Mouse (Mus musculus) cerebellum, adult 9-11 months (tissue): Measurements from ENCODE around the gene Fbxl22.

Experiments used
- DNase-seq: peaks from one replicate; pipeline ENCODE4 v3.0.0; 2022

Gene Fbxl22

DNA sequence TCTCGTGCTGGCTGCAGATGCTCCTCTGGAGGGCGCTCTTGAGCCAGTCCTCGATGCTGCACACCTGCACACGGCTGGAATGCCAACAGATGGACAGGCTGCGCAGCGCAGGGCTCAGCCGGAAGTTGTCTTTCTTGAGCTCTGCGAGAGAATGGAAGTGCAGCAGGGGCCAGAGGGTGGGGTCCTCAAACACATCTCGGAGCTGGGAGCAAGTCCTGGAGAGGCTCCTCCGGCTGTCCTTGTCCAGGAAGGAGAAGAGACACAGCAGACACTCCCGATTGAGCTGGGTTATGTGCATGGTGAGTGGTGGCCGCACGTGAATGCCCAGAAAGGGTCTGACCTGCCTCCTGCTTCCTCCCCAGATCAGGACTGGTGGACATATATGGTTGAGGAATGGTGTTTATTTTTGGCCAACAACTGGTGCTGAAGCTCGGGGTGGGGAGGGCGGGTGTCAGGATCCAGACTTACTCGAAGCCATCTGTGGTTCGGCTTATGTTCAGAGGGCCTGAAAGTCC is at the start of gene Fbxl22:
Fbxl22 (minus strand) TSS at position 338 of the 515 bp plus-strand sequence.
- peak; percentile 83 for DNase-seq

DNA sequence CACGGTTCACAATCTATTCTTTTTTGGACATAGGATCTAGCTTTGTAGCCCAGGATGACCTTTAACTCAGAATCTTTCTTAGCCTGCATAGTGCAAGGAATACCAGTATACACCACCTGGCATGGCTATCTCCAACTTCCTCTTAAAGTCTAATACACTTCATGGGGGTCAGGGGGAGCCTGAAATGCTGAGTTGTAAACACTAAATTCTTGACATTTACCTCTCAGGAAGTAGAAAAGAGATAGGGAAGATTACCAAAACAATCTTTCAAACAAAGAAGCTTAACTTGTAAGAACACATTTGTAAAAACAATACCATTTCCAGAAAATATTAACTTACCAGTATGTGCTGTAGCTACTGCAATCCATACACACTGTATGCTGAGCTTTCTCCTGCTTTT is 47.8 kb upstream of the Fbxl22 start:
- DNase-seq: no peak

DNA sequence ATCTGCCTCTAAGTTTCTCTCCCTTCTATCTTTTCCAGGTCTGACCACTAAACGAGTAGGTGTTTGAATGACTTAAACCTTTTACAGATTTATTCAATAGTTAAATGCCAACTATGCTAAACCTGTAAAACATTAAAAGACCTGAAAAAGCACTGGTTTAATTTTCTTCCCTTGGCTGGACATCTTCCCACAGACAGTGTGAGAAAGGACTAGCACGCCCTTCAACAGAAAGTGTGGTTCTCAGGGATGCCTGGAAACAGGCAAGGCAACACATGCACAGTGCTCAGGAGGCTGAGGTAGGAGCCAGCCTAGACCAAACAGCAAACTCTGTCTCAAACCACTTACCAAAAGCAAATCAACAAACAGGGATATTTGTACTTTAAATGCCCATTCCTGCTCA is 47.1 kb upstream of the Fbxl22 start:
- DNase-seq: no peak

DNA sequence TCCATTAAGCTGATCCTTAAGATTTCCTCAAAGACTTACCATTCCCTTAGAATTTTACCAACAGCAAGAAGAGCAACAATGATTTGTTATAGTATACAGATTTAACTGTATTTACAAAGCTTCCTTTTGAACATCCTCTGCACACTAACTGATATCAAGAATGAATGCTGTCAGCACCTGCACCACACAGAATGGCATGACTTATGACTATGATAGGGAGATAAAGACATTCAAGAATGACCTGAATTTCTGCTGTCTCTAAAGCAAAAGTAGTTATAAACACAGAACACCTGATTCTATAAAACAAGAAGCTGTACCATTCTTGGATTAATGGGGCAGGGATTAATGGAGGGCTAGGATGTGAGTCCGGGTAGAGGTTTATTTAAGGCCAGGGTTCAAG is 46.3 kb upstream of the Fbxl22 start:
- DNase-seq: no peak

DNA sequence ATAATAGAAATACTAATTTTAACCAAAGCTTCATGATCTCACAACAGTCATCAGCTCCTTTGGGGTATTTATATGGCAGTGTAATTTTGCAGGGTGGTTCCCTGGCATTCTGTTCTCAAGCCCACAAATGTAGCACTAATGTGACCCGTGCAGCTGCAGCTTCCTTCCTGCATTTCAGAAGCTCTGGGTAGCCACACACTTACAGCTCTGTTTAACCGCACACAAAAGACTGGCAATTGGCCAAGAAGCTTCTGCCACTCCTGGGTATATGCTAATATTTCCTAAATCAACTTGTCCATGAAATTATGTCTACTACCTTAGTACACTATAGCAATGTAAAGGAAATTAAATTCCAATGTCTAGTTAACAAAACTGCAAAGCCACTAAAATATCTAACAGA is 45.9 kb upstream of the Fbxl22 start:
- DNase-seq: no peak

DNA sequence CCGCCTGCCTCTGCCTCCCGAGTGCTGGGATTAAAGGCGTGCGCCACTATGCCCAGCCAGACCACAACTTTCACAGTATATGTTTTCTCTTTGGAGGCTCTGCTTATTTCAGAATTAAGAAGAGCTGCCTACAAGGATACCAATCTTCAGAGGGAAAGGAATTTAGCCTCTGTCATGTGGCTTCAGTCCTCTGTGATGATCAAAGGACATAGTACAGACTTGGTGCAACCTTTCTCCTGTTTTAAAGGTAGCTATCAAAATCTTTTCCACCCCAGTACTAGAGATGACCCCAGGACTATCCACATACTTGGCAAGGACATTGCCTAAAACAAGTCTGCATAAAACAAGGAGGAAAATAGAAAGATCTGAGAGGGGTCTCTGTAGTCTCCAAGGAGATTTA is 44.6 kb upstream of the Fbxl22 start:
- no peak for DNase-seq

DNA sequence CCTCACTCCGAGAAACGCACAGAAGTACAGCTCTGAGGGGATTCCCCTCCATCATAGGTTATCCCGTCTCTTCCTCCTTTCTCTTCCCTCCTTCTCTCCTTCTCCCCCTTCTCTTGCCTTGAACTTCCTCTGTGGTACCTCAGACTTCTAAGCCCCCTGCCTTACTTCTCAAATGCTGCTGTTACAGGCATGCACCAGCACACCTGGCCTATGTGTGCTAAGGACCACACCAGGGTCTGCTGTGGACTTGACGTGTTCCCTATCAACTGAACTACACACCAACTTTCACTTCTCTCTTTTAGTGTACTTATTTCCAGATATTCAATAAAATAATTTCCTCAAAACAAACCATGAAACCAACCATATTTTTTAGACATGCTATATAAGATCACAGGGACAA is 28.4 kb upstream of the Fbxl22 start:
- DNase-seq: no peak

DNA sequence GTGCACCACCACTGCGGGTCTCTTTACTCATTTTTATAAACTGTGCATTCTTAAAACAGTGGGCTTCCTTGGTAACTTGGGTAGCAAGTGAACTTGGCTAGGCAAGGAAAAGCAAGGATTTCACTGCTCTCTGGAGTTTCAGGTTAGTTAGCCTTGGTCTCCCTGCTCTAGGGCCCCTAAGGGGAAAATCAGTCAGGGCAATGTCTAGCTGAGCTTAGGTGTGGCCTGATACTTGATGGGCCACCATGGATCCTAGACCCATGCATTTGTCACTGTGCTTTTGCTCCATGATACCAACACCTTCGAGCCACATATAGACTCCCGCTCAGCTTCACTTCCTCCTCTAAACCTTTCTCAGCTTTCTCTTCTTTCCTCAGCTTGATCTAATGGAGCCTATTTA is 7.2 kb upstream of the Fbxl22 start:
- no peak for DNase-seq

DNA sequence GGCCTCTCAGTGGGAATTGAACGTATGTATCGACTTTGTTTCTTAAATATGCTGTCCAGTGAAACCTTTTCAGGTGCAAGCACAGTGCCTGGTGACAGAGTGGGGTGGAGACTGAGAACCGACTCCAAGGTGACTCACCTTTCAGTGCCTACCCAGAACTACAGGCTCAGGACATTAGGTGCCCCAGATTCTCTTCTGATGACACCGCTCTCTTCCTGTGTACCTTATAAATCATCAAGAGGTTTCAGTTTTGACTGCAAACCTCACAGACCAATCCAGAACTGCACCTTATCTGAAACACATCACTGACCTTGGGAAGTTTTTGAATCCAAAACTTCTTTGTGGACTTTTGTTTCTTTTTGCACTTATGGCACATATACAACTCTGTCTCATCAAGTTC is 5.9 kb upstream of the Fbxl22 start:
- DNase-seq: no peak

DNA sequence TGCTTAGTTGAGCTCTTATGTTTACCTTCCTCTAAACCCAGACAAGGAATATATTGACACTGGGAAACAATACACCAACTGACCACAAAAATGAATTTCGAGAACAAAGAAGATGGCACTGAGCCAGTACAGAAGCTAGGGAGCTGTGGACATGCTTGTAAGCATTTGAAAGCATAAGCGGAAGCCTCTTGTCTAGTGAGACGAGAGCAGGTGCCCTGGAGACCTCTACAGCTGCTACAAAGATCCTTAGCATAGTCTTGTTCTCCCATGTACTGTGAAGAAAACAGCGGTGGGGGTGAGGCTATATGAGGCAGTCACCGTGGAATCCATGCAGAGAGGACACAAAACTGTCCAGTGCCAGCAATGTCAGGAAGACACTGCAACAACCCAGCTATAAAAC is 4.5 kb upstream of the Fbxl22 start:
- no peak for DNase-seq

DNA sequence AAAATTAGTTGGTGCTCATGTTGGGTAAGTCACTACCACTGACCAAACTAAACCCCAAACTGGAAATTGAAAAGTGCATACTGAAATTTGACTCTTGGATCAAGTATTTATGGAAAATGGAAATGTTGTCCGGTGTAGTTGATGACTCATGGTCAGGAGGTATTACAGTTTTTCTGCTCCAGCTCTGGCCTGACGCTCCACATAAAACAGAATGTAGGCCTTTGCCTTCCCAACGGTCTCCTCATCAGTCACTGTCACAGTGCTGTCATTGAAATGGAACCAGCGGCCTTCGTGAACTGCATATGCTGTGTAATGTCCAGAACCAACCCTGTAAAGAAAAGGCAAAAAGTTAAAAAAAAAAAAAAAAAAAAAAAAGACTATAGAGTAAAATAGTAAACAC is 3.9 kb upstream of the Fbxl22 start:
- DNase-seq: no peak

DNA sequence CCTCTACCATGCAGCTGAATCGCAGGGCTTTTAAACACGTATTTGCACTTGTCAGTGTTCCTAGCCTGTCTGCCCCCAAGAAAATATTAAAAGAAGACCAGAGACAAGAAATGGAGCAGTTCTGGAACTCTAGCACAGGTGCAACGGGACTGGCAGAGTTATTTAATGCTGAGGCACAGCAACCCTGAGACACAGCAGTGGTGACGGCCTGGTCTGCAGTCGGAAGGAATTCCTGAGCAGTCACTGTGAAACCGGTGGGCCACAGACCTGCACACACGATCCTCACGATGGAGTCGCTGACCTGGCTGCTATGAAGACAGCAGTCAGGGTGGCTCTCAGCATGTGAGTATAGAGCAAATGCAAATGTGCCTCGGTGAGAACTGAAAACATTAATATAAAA is 3.4 kb upstream of the Fbxl22 start:
- no peak for DNase-seq

DNA sequence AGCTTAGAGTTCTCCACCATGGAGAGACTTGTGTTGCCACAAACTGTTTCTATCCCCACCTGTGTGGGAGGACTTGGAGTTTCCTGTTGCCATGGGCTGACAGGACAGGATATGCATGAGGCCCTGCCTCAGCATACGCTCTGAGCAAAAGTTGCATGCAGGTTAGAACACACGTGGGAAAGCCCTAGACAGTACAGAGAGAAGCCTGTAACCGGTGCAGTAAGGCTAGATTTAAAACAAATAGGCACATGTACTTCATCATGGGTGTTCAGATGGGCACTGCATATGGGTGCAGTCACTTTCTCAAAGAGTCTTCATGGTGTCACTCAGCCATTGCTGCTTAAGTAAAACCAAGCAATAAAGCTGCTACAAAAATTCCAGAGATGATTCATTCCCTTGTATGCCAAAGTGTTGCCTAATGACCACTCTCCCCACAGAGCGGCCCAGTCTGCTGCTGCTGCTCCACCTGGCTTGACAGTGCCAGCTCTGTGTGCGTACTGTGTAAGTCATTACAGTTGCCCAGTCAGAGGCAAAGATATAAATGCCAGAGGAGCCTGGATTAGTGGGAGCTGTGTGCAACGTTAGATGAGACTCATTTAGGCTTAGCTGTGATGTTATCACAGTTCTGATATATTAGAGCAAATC is 2.0 kb upstream of the Fbxl22 start:
- peak; percentile 76 for DNase-seq

DNA sequence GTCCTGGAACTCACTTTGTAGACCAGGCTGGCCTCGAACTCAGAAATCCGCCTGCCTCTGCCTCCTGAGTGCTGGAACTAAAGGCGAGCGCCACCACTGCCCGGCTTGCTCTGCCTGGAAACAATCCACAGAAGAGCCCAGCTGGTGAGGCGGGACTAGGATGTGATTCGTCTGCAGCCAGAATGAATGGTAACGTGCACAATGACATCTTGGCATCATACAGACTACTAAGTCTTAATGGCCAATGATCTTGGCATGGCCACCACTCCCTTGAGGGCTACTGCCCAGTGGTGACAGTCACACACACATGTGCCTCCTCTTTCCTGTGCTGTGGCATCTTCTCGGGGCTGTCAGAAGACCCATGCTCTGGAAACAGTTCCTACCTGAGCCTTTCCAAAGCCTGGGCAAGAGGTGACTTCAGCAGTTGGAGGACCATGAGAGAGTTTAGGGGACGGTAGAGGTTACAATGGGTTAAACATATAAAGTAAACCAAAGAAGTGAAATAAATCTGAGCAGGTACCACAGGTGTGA is 1.4 kb upstream of the Fbxl22 start:
- DNase-seq: peak; percentile 53

DNA sequence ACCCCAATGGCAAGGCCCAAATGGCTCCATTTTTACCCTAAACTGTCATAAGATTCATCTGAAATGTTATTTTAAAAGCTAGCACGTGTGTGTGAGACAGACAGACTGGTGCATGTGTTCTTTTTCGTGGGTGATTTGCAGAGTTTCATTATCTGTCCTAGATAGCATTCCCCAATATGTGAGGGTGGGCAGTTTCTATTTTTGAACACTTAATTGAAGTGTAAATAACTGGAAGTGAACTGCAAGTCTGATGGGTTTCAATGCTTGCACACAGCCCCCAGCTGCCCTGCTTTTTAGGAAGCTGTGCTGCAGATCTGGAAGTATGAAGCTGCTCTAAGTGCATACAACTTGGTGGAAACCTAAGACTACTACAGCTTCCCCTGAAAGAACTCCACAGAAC is 722 bp upstream of the Fbxl22 start:
- no peak for DNase-seq

DNA sequence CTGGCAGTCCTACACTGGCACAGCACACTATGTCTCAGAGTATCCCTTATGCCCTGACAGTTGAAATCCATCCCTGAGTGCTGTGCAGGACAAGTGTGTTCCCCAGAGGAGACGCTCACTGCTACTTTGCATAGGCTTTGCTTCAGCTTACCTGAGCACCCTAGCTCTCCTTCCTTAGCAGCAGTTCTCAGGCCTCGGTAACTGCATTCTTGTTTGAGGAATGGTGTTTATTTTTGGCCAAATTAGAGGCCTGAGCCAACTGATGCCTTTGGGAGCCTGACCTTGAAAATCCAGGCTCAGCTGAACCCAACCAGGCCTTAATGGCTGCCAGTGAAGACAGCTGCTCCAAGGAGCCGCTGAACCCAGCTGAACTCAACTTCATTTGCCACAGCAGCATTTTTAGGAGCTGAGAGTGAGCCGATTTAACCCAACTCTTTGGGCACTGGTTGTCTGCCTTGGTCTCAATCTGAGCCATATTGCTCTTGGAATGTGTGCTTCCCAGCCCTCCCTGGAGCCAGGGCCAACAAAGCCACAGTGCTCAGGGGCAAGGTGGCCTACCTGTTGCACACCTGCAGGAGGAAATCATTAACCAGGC is 635 bp downstream of the Fbxl22 start:
- peak; percentile 43 for DNase-seq

DNA sequence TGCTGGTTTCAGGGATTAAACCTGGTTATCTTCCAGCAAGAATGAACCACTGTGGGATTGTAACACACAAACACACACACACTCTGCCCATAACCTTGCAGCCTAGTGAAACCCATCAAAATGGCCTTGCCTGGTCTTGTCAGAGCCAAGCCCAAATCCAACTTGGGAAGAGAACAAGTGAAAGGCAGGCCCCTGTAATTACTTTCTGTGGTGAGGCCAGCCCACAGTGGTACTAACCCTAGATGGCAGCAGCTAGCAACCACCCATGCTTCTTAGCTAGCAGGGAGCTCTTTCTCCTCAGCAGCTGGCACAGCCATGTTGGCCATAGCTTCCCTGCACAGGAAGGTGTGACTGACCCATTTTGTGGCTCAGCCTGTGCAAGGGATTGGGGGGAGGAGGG is 1.2 kb downstream of the Fbxl22 start:
- DNase-seq: peak; percentile 60

DNA sequence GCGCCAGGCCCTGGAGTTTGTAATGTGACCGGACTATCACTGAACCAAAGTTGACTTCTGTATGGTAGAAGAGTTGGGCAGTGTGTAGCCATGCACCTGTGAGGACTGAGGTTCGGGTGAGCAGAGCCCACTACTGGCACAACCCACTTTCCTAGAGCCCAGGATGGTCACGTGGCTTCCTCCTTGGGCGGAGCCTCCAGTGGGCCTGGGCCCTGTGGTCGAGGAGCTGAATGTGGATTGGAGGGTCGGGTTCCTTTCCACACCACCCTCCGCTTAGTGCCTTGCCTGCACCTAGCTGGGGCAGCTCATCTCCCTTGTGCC is 2.1 kb downstream of the Fbxl22 start:
- peak; percentile 89 for DNase-seq

DNA sequence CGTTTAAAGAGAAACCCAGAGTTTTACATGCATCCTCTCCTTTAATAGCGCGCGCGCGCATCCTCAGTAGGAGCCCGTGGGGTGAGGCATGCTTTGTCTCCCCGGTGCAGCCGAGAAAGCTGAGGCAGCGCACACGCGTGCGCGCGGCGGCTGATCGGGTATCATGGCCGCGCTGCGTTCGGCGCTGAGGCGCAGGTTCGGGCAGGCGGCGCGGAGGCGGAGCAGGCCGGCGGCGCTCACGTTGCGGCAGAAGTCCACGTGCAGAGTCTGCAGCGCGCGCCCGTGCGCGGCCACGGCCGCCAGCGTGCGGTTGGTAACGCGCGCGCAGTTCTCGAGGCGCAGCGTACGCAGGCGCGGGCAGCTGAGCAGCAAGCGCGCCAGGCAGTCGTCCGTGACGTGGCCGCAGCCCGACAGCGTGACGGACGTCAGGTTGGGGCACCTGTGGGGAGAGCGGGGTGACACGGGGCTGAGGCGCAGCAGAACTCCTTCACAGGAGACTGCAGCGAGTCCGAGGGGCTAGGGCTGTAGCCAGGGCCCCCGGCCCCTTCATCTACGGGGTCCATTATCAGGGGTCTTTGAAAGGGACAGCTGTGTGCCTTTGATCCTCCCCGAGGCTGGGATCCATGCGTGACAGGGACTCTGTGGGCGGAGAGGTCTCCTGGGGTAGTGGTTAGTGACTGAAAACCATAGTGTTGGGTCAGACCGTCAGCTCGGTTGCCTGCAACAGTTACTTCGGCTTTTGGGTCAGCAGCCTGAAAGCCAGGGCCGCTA is 2.6 kb downstream of the Fbxl22 start:
- DNase-seq: peak; percentile 98

DNA sequence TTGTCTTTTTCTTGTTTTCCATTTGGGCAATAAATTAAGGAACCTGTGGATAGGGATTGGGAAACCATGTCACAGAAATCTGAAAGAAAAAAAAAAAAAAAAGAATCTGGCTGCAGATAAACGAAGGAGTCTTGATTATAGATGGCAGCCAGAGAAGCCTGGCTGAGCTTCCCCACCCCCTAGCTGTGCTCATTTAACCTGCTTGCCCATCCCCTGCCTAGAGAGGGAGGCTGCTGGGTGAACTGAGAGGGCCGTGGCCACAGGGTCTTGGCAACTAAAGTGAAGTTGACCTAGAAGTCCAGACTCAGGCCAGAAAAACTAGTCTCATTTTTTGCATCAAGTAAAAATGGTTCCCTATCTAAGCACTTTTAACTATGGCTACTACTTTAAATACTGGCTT is 3.4 kb downstream of the Fbxl22 start:
- peak; percentile 75 for DNase-seq

DNA sequence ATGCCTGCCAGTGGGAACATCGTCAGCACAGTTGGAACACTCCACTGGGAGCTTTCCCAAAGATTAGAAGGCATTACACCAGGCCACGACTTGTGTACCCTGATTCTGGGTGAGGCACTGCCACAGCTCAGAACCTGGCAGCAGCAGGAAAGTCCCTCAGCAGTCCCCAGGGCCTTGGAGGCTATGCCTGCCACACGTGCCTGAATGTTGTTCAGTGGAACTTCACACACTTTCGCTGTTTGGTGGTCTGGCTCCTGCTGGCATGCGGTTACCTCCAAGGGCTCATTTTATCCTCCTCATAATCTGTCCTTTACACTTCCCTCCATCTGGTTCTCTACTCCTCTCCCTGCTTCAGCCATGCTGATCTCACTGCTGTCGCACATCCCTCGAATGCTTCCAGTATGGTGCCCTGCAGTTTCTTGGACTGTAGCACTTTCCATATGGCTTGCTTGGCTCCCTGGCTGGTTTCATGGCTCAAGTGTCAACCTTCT is 4.0 kb downstream of the Fbxl22 start:
- DNase-seq: peak; percentile 84

DNA sequence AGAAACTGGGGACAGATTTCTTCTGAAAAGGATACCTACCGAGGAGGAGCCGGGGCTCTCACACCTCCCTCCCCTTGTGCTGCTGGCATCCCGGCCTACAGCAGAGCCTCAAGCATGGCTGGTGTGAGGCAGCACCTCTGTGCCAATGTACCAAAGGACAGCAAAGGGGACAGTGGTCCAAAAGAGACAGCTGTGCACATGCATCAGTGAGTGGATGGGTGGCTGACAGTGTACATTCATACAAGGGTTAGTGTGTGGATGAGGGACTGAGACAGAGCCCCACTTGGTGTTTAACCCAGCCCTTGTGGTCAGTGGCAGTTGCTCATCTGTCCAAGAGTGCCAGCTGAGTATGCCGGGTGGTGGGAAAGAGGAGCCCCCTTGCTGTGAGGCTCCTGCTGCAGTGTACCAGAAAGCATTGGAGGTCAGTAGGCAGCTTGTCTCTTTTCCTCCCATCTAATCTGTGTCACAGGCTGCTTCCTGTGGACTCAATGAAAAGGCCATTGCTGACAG is 5.4 kb downstream of the Fbxl22 start:
- DNase-seq: peak; percentile 49

DNA sequence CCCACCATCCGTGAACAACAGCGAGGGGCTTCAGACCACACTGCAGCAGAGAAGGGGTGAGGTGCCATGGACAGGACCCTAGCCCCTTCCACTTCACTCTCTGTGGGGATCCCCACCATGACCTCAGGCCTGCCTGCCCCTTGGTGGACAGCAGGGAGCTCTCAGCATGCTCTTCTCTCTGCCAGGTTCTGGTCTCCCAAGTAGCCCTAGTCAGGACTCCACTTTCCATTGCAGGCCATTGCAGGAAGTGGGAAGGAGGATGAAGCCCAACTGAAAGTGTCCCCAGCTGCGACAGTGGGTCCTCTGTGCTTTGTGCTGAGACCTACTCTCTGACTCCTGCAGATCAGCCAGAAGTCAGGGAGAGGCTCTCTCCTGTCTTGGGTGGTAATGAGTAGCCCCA is 6.7 kb downstream of the Fbxl22 start:
- DNase-seq: peak; percentile 52

DNA sequence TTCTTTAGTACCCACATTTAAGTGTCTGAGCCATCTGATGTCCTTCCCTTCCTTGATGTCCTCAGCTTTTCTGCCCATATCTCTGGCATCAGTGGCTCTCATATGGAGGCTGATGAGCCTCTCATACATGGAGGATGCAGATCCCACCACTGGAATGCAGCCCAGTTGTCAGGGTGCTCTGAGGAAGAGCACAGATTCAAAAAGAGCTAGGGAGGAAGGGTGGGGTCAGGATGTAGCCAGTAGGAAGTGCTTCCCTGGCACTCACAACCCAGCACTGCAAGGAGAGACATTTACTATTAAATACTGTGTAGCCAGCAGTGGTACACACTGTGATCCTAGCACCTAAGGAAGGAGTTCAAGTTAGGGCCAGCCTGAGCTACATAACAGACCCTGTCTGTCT is 8.0 kb downstream of the Fbxl22 start:
- no peak for DNase-seq
